Mouse (Mus musculus) urinary bladder, postnatal 10 days (tissue): Measurements from ENCODE around the gene Sema4g.

ENCODE experiments used
- DNase-seq: peaks from one replicate; pipeline ENCODE4 v3.0.0; 2022; ENCODE audit warnings: low spot score

Sema4g gene

GRCm38 (mm10) chr19:45048644-45049365, 59.9 kb downstream of the Sema4g start:
- no peak for DNase-seq

DNA sequence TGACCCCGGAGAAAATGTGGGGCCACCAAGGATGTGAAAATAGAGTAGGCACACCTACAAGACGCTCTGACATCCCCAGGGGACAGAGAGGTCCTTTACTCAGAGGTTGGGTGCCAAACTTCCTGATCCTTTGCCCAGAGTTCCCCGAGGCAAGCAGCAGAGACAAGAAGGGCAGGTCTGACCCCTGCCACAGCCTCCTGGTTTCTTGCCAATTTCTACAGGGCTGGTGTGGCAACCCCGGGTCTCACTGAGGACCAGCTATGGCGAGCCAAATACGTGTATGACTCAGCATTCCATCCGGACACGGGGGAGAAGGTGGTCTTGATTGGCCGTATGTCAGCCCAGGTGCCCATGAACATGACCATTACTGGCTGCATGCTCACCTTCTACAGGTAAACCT, 60.6 kb downstream of the Sema4g start:
- DNase-seq = no peak
